Mouse (Mus musculus) midbrain, embryonic 11.5 days (tissue): ENCODE measurements around the gene 4930516K23Rik. TPM values are rescaled to one million over a fixed set of nuclear protein-coding genes. Genes with fewer than 3 reads are reported as not detected.

Source experiments
- ATAC-seq: fragments of 200-750 bp; cut with Nextera tagmentation; 2 replicates; pipeline ENCODE4 v1.8.0; 2017; ENCODE audit warnings: moderate TSS enrichment, moderate library complexity; ENCODE audit not compliant: low FRiP score
- DNase-seq: peaks from one replicate; pipeline ENCODE4 v3.0.0; 2015; ENCODE audit warnings: low spot score; ENCODE audit errors: missing footprints
- H3K27ac ChIP-seq: fragments of 300-500 bp; sonication (generic); 2 replicates; pipeline ENCODE4 v1.5.1; 2014; ENCODE audit warnings: low read depth, low read length
- H3K27me3 ChIP-seq: fragments of 300-500 bp; sonication (generic); 2 replicates; pipeline ENCODE4 v1.6.1; 2014; ENCODE audit warnings: mild to moderate bottlenecking, low read length, moderate library complexity, mixed read lengths; ENCODE audit not compliant: control insufficient read depth, insufficient read depth
- H3K36me3 ChIP-seq: fragments of 300-500 bp; sonication (generic); 2 replicates; pipeline ENCODE4 v1.6.1; 2014; ENCODE audit warnings: mild to moderate bottlenecking, low read length, moderate library complexity, mixed read lengths; ENCODE audit not compliant: control insufficient read depth, insufficient read depth
- H3K4me1 ChIP-seq: fragments of 300-500 bp; sonication (generic); 2 replicates; pipeline ENCODE4 v1.6.1; 2014; ENCODE audit warnings: low read length; ENCODE audit not compliant: control insufficient read depth, insufficient read depth
- H3K4me2 ChIP-seq: fragments of 300-500 bp; sonication (generic); 2 replicates; pipeline ENCODE4 v1.6.1; 2014; ENCODE audit warnings: mild to moderate bottlenecking, moderate library complexity
- H3K4me3 ChIP-seq: fragments of 300-500 bp; sonication (generic); 2 replicates; pipeline ENCODE4 v1.5.1; 2014; ENCODE audit warnings: low read depth, low read length
- H3K9ac ChIP-seq: fragments of 300-500 bp; sonication (generic); 2 replicates; pipeline ENCODE4 v1.6.1; 2014; ENCODE audit warnings: low read length
- H3K9me3 ChIP-seq: fragments of 300-500 bp; sonication (generic); 2 replicates; pipeline ENCODE4 v1.6.1; 2016; ENCODE audit warnings: low read length; ENCODE audit not compliant: control insufficient read depth
- WGBS: fragments of 180-500 bp; shearing (Covaris S2); extraction: QIAGEN DNeasy Blood & Tissue Kit; methylation state at CpG from one replicate; pipeline ENCODE4 v1.1.7; 2014; 5-methylcytosine and 5-hydroxymethylcytosine counted together
- polyA plus RNA-seq: library from polyadenylated mRNA; unstranded; fragments of >200 nt; fragmentation: Nextera tagmentation; extraction: Ambion mirVana; gene quantifications from 2 replicates; pipeline ENCODE4 v1.2.1, GENCODE M21; 2014

Gene 4930516K23Rik
- polyA plus RNA-seq: not detected in 2 replicates

DNA sequence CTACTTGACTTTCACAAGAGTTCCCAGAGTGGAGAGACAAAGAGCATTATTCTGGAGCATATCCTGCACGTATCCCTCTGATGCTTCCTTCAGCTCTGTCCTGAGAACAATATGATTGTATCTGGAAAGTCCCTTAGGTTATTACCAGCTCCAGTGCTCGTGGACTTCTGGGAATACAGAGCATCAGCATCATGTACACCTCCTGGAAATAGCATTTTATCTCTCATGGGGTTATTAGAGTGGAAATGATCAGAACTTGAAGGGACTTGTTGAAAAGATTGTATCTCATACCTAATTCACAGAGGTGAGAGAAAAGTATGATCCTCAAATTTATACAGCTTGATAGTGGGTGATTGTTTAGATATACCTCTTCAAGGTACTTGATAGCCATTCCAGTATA is at the start of gene 4930516K23Rik:
Gene 4930516K23Rik, minus strand, starts transcription at position 101 of the 400 bp plus-strand sequence.
- Histone ChIP-seq H3K4me2 (no peak within 1 kb of the TSS), H3K4me3 (no peak within 1 kb of the TSS), H3K27me3 (no peaks in the 10 kb centered on the region), H3K9me3 (no peaks in the 10 kb centered on the region), H3K27ac (no peak within 1 kb of the TSS), H3K4me1 (no peaks in the 10 kb centered on the region), H3K9ac (no peak within 1 kb of the TSS), H3K36me3 (no peaks in the 10 kb centered on the region)
- no peak for ATAC-seq
- 63% methylated on average over 2 of the region's 2 CpGs for WGBS
- no peak for DNase-seq

DNA sequence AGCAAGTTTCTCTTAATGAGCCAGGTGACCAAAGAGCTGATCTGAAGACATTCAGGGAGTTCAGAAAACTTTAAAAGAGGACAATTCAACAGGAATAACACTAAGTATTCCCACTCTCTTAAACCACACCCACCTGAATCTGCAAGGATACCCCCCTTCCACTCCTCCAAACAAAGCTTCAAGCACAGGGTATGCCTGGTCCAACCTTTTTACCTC is 43.4 kb upstream of the 4930516K23Rik start, which contains the start of gene Olfr646:
Gene Olfr646, plus strand, starts transcription at position 117 of the 216 bp plus-strand sequence.
- DNase-seq (no peak), ATAC-seq (no peak)
- Histone ChIP-seq H3K9me3 (no peaks in the 10 kb centered on the region), H3K4me2 (no peak within 1 kb of the TSS), H3K36me3 (no peaks in the 10 kb centered on the region), H3K9ac (no peak within 1 kb of the TSS), H3K27me3 (no peaks in the 10 kb centered on the region), H3K27ac (no peak within 1 kb of the TSS), H3K4me3 (no peak within 1 kb of the TSS), H3K4me1 (no peaks in the 10 kb centered on the region)

DNA sequence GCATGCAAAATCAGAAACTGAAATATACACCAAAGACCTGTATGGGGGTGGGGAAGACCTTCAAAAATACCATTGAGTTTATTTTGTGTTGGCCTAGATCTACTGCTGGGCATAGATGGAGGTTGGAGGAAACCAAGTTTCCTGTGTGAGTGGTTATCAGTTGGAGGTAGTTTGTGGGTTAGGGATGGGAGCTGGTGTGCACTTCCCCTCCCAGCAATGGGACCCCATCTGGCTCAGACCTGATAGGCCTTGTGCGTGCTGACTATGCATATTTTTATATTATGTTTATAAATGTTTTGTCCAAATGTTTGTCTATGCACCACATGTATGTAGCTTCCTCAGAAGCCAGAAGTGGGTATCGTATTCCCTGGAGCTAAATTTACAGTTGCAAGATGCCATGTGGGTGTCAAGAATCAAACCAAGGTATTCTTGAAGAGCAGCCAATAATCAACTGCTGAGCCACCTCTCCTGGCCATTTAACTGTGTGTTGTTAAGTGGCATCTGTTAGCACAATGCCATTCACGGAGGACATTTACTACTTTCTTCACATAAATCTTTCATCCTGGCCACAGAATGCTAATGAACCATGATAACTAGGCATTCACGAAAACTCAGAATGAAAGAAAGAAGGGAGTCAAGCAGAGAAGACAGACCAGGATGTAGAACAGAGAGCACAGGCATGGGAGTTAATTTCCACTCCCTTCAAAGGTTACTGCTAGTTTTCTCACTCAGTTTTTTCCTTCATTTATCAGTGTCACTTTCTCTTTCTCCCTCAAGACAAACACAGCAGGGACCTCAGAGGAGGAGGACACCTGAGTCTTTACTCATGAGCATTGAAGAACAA is 42.9 kb upstream of the 4930516K23Rik start:
- Histone ChIP-seq H3K27me3 (no peaks in the 10 kb centered on the region), H3K4me2 (no peak overlapping the region), H3K4me3 (no peak overlapping the region), H3K9ac (no peak overlapping the region), H3K27ac (no peak overlapping the region), H3K36me3 (no peaks in the 10 kb centered on the region), H3K9me3 (no peaks in the 10 kb centered on the region), H3K4me1 (no peaks in the 10 kb centered on the region)
- ATAC-seq: no peak
- no peak for DNase-seq
- 79% methylated on average over 4 of the region's 4 CpGs for WGBS

GRCm38 (mm10) chr7:104085365-104085764 is 24.1 kb upstream of the 4930516K23Rik start, which contains the start of gene Olfr645:
Olfr645 (minus strand) TSS chr7:104085465.
- H3K9ac ChIP-seq: no peak within 1 kb of the TSS
- no peaks in the 10 kb centered on the region for H3K36me3 ChIP-seq
- no peaks in the 10 kb centered on the region for H3K4me1 ChIP-seq
- H3K4me3 ChIP-seq: no peak within 1 kb of the TSS
- H3K9me3 ChIP-seq: no peaks in the 10 kb centered on the region
- H3K27me3 ChIP-seq: no peaks in the 10 kb centered on the region
- no peak for DNase-seq
- no peak within 1 kb of the TSS for H3K4me2 ChIP-seq
- ATAC-seq: no peak
- H3K27ac ChIP-seq: no peak within 1 kb of the TSS
- WGBS: 93% methylated on average over 1 of the region's 1 CpGs

- ATAC-seq (no peak), DNase-seq (no peak)
- H3K9me3 ChIP-seq: no peaks in the 10 kb centered on the region
- H3K4me2 ChIP-seq: no peak within 1 kb of the TSS
- no peaks in the 10 kb centered on the region for H3K4me1 ChIP-seq
- WGBS: 69% methylated on average over 2 of the region's 2 CpGs
- H3K27me3 ChIP-seq: no peaks in the 10 kb centered on the region
- no peak within 1 kb of the TSS for H3K27ac ChIP-seq
- H3K9ac ChIP-seq: no peak within 1 kb of the TSS
- H3K36me3 ChIP-seq: no peaks in the 10 kb centered on the region
- H3K4me3 ChIP-seq: no peak within 1 kb of the TSS
Observed at GRCm38 (mm10) chr7:104071769-104072168, 10.5 kb upstream of the 4930516K23Rik start, which contains the start of gene Olfr644. Olfr644 (minus strand) TSS chr7:104071869.

GRCm38 (mm10) chr7:104059215-104059614 is 2.0 kb downstream of the 4930516K23Rik start:
- H3K4me1 ChIP-seq: no peaks in the 10 kb centered on the region
- no peak overlapping the region for H3K9ac ChIP-seq
- no peak overlapping the region for H3K27ac ChIP-seq
- no peak overlapping the region for H3K4me2 ChIP-seq
- no peak overlapping the region for H3K4me3 ChIP-seq
- 84% methylated on average over 1 of the region's 1 CpGs for WGBS
- H3K36me3 ChIP-seq: no peaks in the 10 kb centered on the region
- H3K9me3 ChIP-seq: no peaks in the 10 kb centered on the region
- H3K27me3 ChIP-seq: no peaks in the 10 kb centered on the region
- ATAC-seq (no peak), DNase-seq (no peak)

GRCm38 (mm10) chr7:104052566-104052965 is 8.7 kb downstream of the 4930516K23Rik start, which contains the start of gene Olfr642:
Olfr642 (minus strand) TSS chr7:104052666.
- DNase-seq: no peak
- no peak for ATAC-seq
- H3K9ac ChIP-seq: no peak within 1 kb of the TSS
- H3K27ac ChIP-seq: no peak within 1 kb of the TSS
- 81% methylated on average over 1 of the region's 1 CpGs for WGBS
- no peak within 1 kb of the TSS for H3K4me2 ChIP-seq
- H3K27me3 ChIP-seq: no peaks in the 10 kb centered on the region
- H3K9me3 ChIP-seq: no peaks in the 10 kb centered on the region
- no peak within 1 kb of the TSS for H3K4me3 ChIP-seq
- no peaks in the 10 kb centered on the region for H3K36me3 ChIP-seq
- no peaks in the 10 kb centered on the region for H3K4me1 ChIP-seq

- Histone ChIP-seq H3K27ac (no peak overlapping the region), H3K36me3 (no peaks in the 10 kb centered on the region), H3K4me2 (no peak overlapping the region), H3K27me3 (no peaks in the 10 kb centered on the region), H3K4me3 (no peak overlapping the region), H3K4me1 (no peaks in the 10 kb centered on the region), H3K9ac (no peak overlapping the region), H3K9me3 (no peaks in the 10 kb centered on the region)
- ATAC-seq: no peak
- DNase-seq: no peak
- WGBS: 83% methylated on average over 4 of the region's 4 CpGs
Observed at GRCm38 (mm10) chr7:104050745-104051144, 10.5 kb downstream of the 4930516K23Rik start.

DNA sequence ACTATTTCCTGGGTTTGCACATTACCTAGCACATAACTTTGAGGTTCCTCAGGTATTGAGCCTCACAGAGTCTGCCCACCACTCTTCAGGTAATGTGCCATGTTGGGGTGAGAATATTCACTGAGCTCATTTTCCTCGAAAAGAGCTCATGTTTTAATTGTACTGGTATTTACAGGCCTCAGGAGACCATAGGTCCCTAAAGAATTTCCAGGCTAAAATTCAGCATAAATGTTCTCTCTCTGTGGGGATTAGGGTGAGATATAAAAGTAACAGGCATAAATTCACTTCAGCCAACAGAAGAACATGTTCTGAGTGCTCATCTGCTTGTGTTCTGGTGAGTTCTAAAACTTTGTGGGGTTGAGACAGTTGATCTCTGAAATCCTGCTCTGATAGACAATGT is 26.1 kb downstream of the 4930516K23Rik start, which contains the start of gene Olfr641:
Gene Olfr641, plus strand, starts transcription at position 301 of the 400 bp plus-strand sequence.
- Histone ChIP-seq H3K9me3 (no peaks in the 10 kb centered on the region), H3K4me3 (no peak within 1 kb of the TSS), H3K9ac (no peak within 1 kb of the TSS), H3K27ac (no peak within 1 kb of the TSS), H3K4me1 (no peaks in the 10 kb centered on the region), H3K27me3 (no peaks in the 10 kb centered on the region), H3K36me3 (no peaks in the 10 kb centered on the region), H3K4me2 (no peak within 1 kb of the TSS)
- ATAC-seq (no peak), DNase-seq (no peak)
- whole genome bisulfite sequencing: 76% methylated on average over 1 of the region's 1 CpGs
